Mouse (Mus musculus): ENCODE measurements at regions not wholly inside any gene's neighbourhood (a gene's known extent, or its start where the extent isn't known, plus 50 kb on each side); places are given as distances from the start of the nearest gene placed in this dataset.
A peak's percentile ranks its signal among the peaks of the same experiment; 100 is the strongest.

- TF ChIP-seq CTCF (IDR thresholded peaks at IDR 0.05 in 2 of 3, conservative IDR thresholded peaks at IDR 0.05 in 1 of 3; ENCODE audit: control insufficient read depth in 1 of 3, insufficient read depth in 1 of 3, low read depth in 2 of 3, low read length in 3 of 3, poor library complexity in 1 of 3, severe bottlenecking in 1 of 3) (no peak), EP300 (IDR thresholded peaks at IDR 0.05; ENCODE audit: low read depth in 1 of 2, low read length in 2 of 2) (peak; percentile 75 to 87), USF1 (IDR thresholded peaks at IDR 0.05; ENCODE audit: low read depth, low read length) (no peak), E2F4 (IDR thresholded peaks at IDR 0.05; ENCODE audit: borderline replicate concordance, low read depth, low read length) (no peak), POLR2AphosphoS2 (IDR thresholded peaks at IDR 0.05; ENCODE audit: low read length) (no peak), GATA1 (IDR thresholded peaks at IDR 0.05; ENCODE audit: low read depth, low read length) (peak; percentile 79), TBP (IDR thresholded peaks at IDR 0.05; ENCODE audit: low read depth, low read length) (0 out of 2 replicates have a peak, but pooled peaks have one; percentile 44), POLR2A (IDR thresholded peaks at IDR 0.05; ENCODE audit: control insufficient read depth in 1 of 2, insufficient read depth in 1 of 2, low read depth in 1 of 2, low read length in 2 of 2, poor library complexity in 1 of 2) (no peak), RAD21 (IDR thresholded peaks at IDR 0.05; ENCODE audit: low read depth, low read length) (no peak)
These were observed 259.1 kb upstream of the Prok2 start for GRCm38 (mm10) chr6:99985322-99985721.

Measured in MEL (cell line).